Mouse (Mus musculus): Measurements from ENCODE around the gene Nop53. TPM values are rescaled to one million over a fixed set of nuclear protein-coding genes. Genes with fewer than 3 reads are reported as not detected.

The Nop53 gene
- polyA plus RNA-seq (2012; fragmentation: generic; extraction: Trizol): 100 to 1,000 TPM; 323 to 348 TPM

DNA sequence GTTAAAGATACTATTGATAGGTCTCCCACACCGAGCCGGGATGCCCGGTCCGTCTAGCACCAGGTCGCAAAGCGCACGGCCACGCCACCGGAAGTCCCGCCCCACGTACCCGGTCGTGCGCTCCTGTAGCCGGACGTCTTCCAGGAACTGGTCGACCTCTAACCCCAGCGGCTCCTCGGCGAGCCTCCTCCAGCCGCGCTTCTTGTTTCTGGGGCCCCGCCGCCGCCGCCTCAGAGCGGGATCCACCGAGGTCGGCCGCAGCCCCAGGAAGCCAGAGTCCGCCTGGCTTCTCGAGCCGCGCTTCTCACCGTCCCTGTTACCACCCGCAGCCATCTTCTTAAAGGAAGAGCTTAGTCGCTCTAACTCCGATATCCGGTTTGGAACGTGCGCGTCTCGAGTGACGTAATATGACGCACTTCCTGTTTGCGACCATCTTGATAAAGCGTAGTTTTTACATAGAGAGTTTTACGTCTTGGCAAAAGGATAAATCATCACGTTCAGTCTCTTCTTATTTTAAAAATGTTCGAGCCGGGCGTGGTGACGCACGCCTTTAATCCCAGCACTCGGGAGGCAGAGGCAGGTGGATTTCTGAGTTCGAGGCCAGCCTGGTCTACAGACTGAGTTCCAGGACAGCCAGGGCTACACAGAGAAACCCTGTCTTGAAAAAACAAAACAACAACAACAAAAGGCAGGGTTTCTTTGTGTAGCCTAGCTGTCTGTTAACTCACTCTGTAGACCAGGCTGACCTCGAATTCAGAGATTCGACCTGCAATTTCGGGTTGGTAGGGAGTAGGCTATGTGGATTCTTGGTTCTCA, at the start of gene Nop53:
Nop53 (minus strand) TSS at position 354 of the 816 bp plus-strand sequence.

GRCm38 (mm10) chr7:15967312-15967711, 21.4 kb upstream of the Nop53 start, which contains the start of gene Ehd2:
Gene Ehd2, minus strand, starts transcription at chr7:15967567.

GRCm38 (mm10) chr7:15922220-15922773, 23.6 kb downstream of the Nop53 start, which contains the start of gene Selenow:
Gene Selenow, minus strand, starts transcription at chr7:15922402.

Other genes starting within 250 kb of the Nop53 start
- not detected for gene Obox5, start 195.9 kb downstream of the Nop53 start, polyA plus RNA-seq (2012; fragmentation: generic; extraction: Trizol)
- gene Obox6, start 106.4 kb downstream of the Nop53 start, polyA plus RNA-seq (2012; fragmentation: generic; extraction: Trizol): not detected
- gene Crx, start 66.1 kb downstream of the Nop53 start, polyA plus RNA-seq (2012; fragmentation: generic; extraction: Trizol): not detected
- not detected for gene Crxos, start 63.5 kb downstream of the Nop53 start, polyA plus RNA-seq (2012; fragmentation: generic; extraction: Trizol)
- 1,000 to 10,000 TPM in 1 of 2 experiments, 100 to 1,000 TPM in 1; 714 to 1,034 TPM for gene Selenow, start 23.7 kb downstream of the Nop53 start, polyA plus RNA-seq (2012; fragmentation: generic; extraction: Trizol)
- gene Ehd2, start 21.5 kb upstream of the Nop53 start, polyA plus RNA-seq (2012; fragmentation: generic; extraction: Trizol): 100 to 1,000 TPM in 1 of 2 experiments, 10 to 100 TPM in 1; 68.9 to 184 TPM
- gene Bicra, start 101.8 kb upstream of the Nop53 start, polyA plus RNA-seq (2012; fragmentation: generic; extraction: Trizol): 1 to 10 TPM in 1 of 2 experiments, under 1 TPM in 1; 0.85 to 7.8 TPM
- gene Zfp541, start 115.7 kb upstream of the Nop53 start, polyA plus RNA-seq (2012; fragmentation: generic; extraction: Trizol): under 1 TPM in 1 of 2 experiments, not detected in 1; 0.02 TPM
- 100 to 1,000 TPM in 1 of 2 experiments, 10 to 100 TPM in 1; 94.8 to 117 TPM for gene Napa, start 152.4 kb upstream of the Nop53 start, polyA plus RNA-seq (2012; fragmentation: generic; extraction: Trizol)
- gene Kptn, start 173.8 kb upstream of the Nop53 start, polyA plus RNA-seq (2012; fragmentation: generic; extraction: Trizol): 10 to 100 TPM; 22.0 to 35.8 TPM
- under 1 TPM in 1 of 2 experiments, not detected in 1; 0.37 TPM for gene Slc8a2, start 183.8 kb upstream of the Nop53 start, polyA plus RNA-seq (2012; fragmentation: generic; extraction: Trizol)
- gene Meis3, start 229.0 kb upstream of the Nop53 start, polyA plus RNA-seq (2012; fragmentation: generic; extraction: Trizol): 1 to 10 TPM in 1 of 2 experiments, under 1 TPM in 1; 0.43 to 5.6 TPM